Mouse (Mus musculus) lung, postnatal 0 days (tissue): ENCODE data around the gene Polr3a.

Source experiments
- CTCF ChIP-seq: IDR thresholded peaks from 2 replicates; pipeline ENCODE4 v1.5.1; 2016; ENCODE audit warnings: antibody characterized with exemption, mild to moderate bottlenecking
- EP300 ChIP-seq: IDR thresholded peaks from 2 replicates; pipeline ENCODE4 v1.6.1; 2016; ENCODE audit warnings: antibody characterized with exemption, mild to moderate bottlenecking, control low read depth

DNA sequence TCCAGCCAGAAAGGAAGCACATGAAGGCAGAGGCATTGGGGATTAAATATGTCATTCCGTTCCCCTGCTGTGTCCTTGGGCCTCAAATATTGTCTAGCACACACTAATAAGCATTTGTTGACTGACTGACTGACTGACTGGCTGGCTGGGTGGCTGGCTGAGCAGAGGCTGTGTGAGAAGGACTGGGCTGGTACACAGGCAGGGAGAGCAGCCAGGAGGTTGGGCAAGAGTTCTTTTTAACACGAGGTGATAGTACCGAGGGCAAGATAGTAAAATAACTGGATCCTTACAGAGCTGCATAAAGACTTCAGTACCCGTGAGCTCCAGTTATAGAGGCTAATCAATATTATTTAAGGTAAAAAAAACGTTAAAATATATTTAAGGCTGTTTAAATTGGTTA, 22.7 kb upstream of the Polr3a start:
- no peak for TF ChIP-seq CTCF
- TF ChIP-seq EP300 = no peak
